Mouse (Mus musculus): ENCODE results near the gene Als2cr12. TPM values are rescaled to one million over a fixed set of nuclear protein-coding genes. Genes with fewer than 3 reads are reported as not detected.
"Not testable (repeated sequence)": the region's sequence is repeated elsewhere in the genome, so short reads cannot be mapped to it uniquely, and the experiment has no call there.

Gene Als2cr12
- polyA plus RNA-seq, 1 experiment from 2014 or later = not detected

DNA sequence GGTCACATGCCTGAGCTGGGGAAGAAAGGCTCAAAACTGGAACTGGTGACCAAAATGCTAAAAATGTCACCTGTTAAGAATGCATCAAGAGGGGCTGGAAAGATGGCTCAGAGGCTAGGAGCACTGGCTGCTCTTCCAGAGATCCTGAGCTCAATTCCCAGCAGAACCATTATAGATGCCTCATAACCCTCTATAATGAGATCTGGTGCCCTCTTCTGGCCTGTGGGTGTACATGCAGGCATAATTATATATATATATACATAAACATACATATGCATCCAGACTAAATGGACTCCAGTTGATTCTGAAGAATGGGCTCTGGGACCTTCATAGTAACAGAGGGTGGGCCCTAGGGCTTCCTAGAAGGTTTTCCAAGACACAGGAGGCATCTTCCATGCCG is 18.2 kb downstream of the Als2cr12 start:
- H3K27ac ChIP-seq (ENCODE audit: low read length) = no peak overlapping the region
- WGBS (ENCODE audit: insufficient replicate concordance) = 67% methylated on average over 1 of the region's 1 CpGs
- H3K9me3 ChIP-seq (replicated peaks; ENCODE audit: control insufficient read depth, low read length) = no peaks in the 10 kb centered on the region
- no peak overlapping the region for H3K9ac ChIP-seq (ENCODE audit: low read depth, low read length)
- H3K4me1 ChIP-seq (ENCODE audit: control insufficient read depth, low read depth, low read length) = no peaks in the 10 kb centered on the region
- H3K4me2 ChIP-seq (ENCODE audit: low read depth, low read length) = no peak overlapping the region
- H3K4me3 ChIP-seq (ENCODE audit: low read depth, low read length) = no peak overlapping the region
- H3K36me3 ChIP-seq (ENCODE audit: control insufficient read depth, insufficient read depth) = no peaks in the 10 kb centered on the region
- ATAC-seq (ENCODE audit: low read depth) = no peak
- H3K27me3 ChIP-seq (ENCODE audit: control insufficient read depth, insufficient read depth, low read depth, low read length) = no peaks in the 10 kb centered on the region

DNA sequence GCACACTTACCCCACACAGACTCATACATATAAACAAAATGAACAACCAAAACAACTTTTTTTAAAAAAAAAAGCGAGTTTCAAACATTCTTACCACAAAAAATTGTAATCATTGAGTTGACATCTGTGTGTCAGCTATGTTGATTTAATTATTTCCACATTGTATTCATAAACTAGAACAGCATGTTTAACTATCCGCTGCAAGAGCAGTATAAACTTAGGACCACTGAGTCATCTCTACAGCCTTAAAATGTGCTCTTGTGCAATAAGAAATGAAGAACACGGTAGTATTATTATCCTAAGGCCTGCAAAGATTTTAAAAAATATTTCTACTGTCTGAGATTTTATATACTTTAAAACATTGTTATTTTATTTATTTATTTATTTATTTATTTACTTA is 20.8 kb downstream of the Als2cr12 start:
- Histone ChIP-seq H3K4me1 (ENCODE audit: control insufficient read depth, low read depth, low read length) (no peaks in the 10 kb centered on the region), H3K27me3 (ENCODE audit: control insufficient read depth, insufficient read depth, low read depth, low read length) (no peaks in the 10 kb centered on the region), H3K27ac (ENCODE audit: low read length) (no peak overlapping the region), H3K36me3 (ENCODE audit: control insufficient read depth, insufficient read depth) (no peaks in the 10 kb centered on the region), H3K9ac (ENCODE audit: low read depth, low read length) (no peak overlapping the region), H3K9me3 (replicated peaks; ENCODE audit: control insufficient read depth, low read length) (no peaks in the 10 kb centered on the region), H3K4me3 (ENCODE audit: low read depth, low read length) (no peak overlapping the region), H3K4me2 (ENCODE audit: low read depth, low read length) (no peak overlapping the region)
- ATAC-seq (ENCODE audit: low read depth) = no peak
- WGBS (ENCODE audit: insufficient replicate concordance) = 74% methylated on average over 3 of the region's 3 CpGs

DNA sequence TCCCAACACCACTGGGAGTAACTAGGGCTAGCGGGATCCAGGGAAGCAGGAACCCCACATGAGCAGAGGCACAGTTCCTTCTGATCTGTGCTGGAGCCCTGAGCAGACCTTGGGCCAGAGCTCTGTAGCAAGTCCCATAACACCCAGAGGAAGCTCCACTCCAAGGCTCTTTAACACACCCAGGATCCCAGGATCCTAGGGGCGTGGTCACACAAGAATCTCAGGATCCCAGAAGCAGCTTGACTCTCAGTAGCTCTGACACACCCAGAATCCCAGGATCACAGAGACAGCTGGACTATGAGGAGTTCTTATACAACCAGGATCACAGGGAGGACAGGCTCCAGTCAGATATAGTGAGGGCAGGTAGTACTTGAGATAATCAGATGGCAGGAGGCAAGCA is 23.7 kb downstream of the Als2cr12 start:
- Histone ChIP-seq H3K9ac (ENCODE audit: low read depth, low read length) (no peak overlapping the region), H3K27ac (ENCODE audit: low read length) (no peak overlapping the region), H3K4me2 (ENCODE audit: low read depth, low read length) (no peak overlapping the region), H3K9me3 (replicated peaks; ENCODE audit: control insufficient read depth, low read length) (no peaks in the 10 kb centered on the region), H3K4me1 (ENCODE audit: control insufficient read depth, low read depth, low read length) (no peaks in the 10 kb centered on the region), H3K36me3 (ENCODE audit: control insufficient read depth, insufficient read depth) (no peaks in the 10 kb centered on the region), H3K27me3 (ENCODE audit: control insufficient read depth, insufficient read depth, low read depth, low read length) (no peaks in the 10 kb centered on the region), H3K4me3 (ENCODE audit: low read depth, low read length) (no peak overlapping the region)
- no peak for ATAC-seq (ENCODE audit: low read depth)
- 60% methylated on average over 2 of the region's 2 CpGs for WGBS (ENCODE audit: insufficient replicate concordance)

DNA sequence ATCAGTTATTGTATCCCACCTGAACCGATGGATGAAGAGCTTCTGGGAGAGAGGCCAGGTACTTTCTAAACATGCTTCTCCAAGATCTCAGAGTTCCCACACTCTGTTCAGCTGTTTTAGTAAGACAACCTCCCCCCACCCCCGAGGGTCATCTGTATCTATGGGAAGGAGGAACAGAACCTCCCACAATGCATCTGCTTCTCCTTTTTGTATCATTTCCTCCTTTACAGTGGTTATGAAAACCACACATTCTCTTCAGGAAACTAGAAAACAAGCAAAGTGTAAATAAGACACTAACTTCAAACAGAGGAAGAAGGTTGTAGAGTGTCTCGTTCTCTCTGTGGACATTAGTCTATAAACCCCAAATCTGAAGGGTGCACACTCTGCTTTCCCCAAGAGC is 26.2 kb downstream of the Als2cr12 start:
- not testable (repeated sequence) for H3K9ac ChIP-seq (ENCODE audit: low read depth, low read length); H3K27me3 ChIP-seq (ENCODE audit: control insufficient read depth, insufficient read depth, low read depth, low read length); H3K4me2 ChIP-seq (ENCODE audit: low read depth, low read length); H3K9me3 ChIP-seq (replicated peaks; ENCODE audit: control insufficient read depth, low read length); H3K4me3 ChIP-seq (ENCODE audit: low read depth, low read length); ATAC-seq (ENCODE audit: low read depth); H3K4me1 ChIP-seq (ENCODE audit: control insufficient read depth, low read depth, low read length); H3K36me3 ChIP-seq (ENCODE audit: control insufficient read depth, insufficient read depth); H3K27ac ChIP-seq (ENCODE audit: low read length)
- 39% methylated on average over 3 of the region's 3 CpGs for WGBS (ENCODE audit: insufficient replicate concordance)

DNA sequence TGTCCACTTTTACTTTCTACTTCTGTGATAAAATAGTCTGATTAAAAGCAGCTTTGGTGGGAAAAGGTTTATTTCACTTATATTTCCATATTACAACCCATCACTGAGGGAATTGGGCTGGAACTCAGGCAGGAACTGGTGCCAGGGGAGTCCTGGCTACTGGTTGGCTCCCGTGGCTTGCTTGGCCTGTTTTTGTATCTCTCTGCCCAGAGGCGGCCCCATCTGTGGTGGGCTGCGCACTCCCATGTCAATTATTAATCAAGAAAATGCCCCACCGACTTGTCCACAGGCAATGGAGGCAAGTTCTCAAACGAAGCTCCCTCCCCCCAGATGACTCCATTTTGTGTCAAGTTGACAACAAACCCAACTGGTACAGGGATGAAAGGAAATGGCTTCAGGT is 27.6 kb downstream of the Als2cr12 start:
- H3K36me3 ChIP-seq (ENCODE audit: control insufficient read depth, insufficient read depth) = no peaks in the 10 kb centered on the region
- WGBS (ENCODE audit: insufficient replicate concordance) = 65% methylated on average over 5 of the region's 5 CpGs
- no peak for ATAC-seq (ENCODE audit: low read depth)

DNA sequence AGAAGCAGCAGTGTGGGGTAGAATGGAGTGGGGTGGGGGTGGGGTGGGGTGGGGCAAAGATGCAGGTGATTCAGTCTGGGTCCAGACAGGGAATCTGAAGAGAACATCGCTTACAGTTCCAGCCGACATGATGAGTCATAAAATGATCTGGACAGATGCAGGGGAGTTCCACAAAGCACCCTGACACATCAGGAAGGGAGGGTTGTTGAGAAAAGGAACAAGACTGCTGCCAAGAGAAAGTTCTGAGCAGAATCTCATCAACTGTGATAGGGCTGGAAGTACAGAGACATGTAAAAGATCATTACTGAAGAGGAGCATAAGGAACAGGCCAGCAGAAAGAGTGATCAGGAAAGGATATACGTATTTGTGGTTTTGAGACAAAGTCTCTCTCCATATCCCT is 32.4 kb downstream of the Als2cr12 start:
- H3K36me3 ChIP-seq (ENCODE audit: control insufficient read depth, insufficient read depth); ATAC-seq (ENCODE audit: low read depth); H3K9ac ChIP-seq (ENCODE audit: low read depth, low read length); H3K4me2 ChIP-seq (ENCODE audit: low read depth, low read length); H3K27me3 ChIP-seq (ENCODE audit: control insufficient read depth, insufficient read depth, low read depth, low read length); H3K4me1 ChIP-seq (ENCODE audit: control insufficient read depth, low read depth, low read length); H3K4me3 ChIP-seq (ENCODE audit: low read depth, low read length); H3K27ac ChIP-seq (ENCODE audit: low read length); H3K9me3 ChIP-seq (replicated peaks; ENCODE audit: control insufficient read depth, low read length): not testable (repeated sequence)
- 54% methylated on average over 3 of the region's 3 CpGs for WGBS (ENCODE audit: insufficient replicate concordance)

More for the DNA sequence above, 27.6 kb downstream of the Als2cr12 start:
- Histone ChIP-seq H3K27ac (ENCODE audit: low read length) (no peak overlapping the region), H3K4me1 (ENCODE audit: control insufficient read depth, low read depth, low read length) (no peaks in the 10 kb centered on the region), H3K9ac (ENCODE audit: low read depth, low read length) (no peak overlapping the region), H3K4me3 (ENCODE audit: low read depth, low read length) (no peak overlapping the region), H3K4me2 (ENCODE audit: low read depth, low read length) (no peak overlapping the region), H3K27me3 (ENCODE audit: control insufficient read depth, insufficient read depth, low read depth, low read length) (no peaks in the 10 kb centered on the region), H3K9me3 (replicated peaks; ENCODE audit: control insufficient read depth, low read length) (no peaks in the 10 kb centered on the region)

DNA sequence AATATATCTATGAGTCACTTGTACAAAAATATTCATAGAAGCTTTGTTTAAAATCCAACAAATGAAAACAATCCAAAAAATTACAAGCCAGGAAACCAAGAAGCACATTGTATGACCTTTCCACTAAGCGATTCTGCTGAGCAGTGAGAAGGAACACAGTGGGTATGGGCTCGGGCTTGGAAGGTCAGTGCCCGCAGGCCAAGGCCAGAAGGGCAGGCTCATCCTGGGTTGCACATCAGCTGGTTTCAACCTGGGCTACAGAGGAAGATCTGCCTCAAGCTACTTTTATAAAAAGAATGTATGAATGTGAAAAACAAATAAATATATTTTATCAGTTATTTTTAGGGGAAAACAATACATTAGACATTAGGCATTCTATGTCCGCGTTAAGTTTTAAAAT is 33.1 kb downstream of the Als2cr12 start:
- WGBS (ENCODE audit: insufficient replicate concordance) = 77% methylated on average over 5 of the region's 5 CpGs
- ATAC-seq (ENCODE audit: low read depth); H3K36me3 ChIP-seq (ENCODE audit: control insufficient read depth, insufficient read depth); H3K4me3 ChIP-seq (ENCODE audit: low read depth, low read length); H3K9me3 ChIP-seq (replicated peaks; ENCODE audit: control insufficient read depth, low read length); H3K4me1 ChIP-seq (ENCODE audit: control insufficient read depth, low read depth, low read length); H3K27me3 ChIP-seq (ENCODE audit: control insufficient read depth, insufficient read depth, low read depth, low read length); H3K4me2 ChIP-seq (ENCODE audit: low read depth, low read length); H3K9ac ChIP-seq (ENCODE audit: low read depth, low read length); H3K27ac ChIP-seq (ENCODE audit: low read length): not testable (repeated sequence)

DNA sequence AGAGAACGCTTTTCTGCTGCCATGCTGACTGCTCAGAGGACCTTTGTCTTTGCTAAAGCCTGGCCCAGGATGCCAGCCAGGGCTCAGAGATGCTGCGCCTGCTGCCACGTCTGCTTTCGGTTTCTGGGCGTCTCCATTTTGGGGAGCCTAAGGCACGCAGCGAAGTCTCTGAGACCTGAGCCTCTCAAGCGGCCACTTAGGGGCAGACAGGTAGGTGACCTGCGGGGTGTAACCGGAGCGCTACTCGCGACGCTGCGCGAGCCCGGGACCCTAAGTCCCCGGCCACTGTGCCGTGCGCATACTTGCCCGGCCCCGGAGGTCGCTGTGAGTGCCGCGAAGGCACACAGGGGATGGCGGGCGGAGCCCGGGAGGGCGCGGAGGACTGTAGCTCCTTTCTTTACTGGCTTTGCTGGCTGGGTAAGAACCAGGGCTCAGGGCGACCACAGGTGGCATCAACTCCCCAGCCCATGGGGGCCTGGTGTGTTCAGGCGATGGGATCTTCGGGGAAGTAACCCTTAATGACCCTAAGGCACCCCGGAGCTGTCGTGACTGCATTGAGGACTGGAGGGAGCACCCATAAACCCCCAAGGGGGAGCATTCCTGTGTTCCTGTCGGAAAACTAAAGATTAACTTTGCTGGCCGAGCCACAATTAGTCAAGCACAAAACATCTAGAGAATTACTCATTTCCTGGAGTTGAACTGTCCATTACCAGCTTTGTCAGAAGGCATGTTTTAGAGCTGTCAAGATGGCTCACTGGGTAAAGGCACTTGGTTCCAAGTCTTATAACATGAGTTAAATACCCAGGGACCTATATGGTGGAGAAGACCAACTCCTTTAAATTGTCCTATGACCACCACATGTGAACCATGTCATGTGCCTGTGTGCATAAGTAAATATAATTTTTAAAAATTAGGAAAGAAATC is 43.0 kb downstream of the Als2cr12 start:
- Histone ChIP-seq H3K4me3 (ENCODE audit: low read depth, low read length) (peak overlapping the region; percentile 72), H3K9ac (ENCODE audit: low read depth, low read length) (peak overlapping the region; percentile 72), H3K27me3 (ENCODE audit: control insufficient read depth, insufficient read depth, low read depth, low read length) (no peaks in the 10 kb centered on the region), H3K4me1 (ENCODE audit: control insufficient read depth, low read depth, low read length) (no peaks in the 10 kb centered on the region; the same call in 1 of the 2 replicates), H3K4me2 (ENCODE audit: low read depth, low read length) (peak overlapping the region; percentile 70), H3K27ac (ENCODE audit: low read length) (no peak overlapping the region; the same call in 1 of the 2 replicates), H3K9me3 (replicated peaks; ENCODE audit: control insufficient read depth, low read length) (no peaks in the 10 kb centered on the region), H3K36me3 (ENCODE audit: control insufficient read depth, insufficient read depth) (no peaks in the 10 kb centered on the region)
- ATAC-seq (ENCODE audit: low read depth) = peak; percentile 74
- WGBS (ENCODE audit: insufficient replicate concordance) = under 1% methylated on average over 37 of the region's 37 CpGs

DNA sequence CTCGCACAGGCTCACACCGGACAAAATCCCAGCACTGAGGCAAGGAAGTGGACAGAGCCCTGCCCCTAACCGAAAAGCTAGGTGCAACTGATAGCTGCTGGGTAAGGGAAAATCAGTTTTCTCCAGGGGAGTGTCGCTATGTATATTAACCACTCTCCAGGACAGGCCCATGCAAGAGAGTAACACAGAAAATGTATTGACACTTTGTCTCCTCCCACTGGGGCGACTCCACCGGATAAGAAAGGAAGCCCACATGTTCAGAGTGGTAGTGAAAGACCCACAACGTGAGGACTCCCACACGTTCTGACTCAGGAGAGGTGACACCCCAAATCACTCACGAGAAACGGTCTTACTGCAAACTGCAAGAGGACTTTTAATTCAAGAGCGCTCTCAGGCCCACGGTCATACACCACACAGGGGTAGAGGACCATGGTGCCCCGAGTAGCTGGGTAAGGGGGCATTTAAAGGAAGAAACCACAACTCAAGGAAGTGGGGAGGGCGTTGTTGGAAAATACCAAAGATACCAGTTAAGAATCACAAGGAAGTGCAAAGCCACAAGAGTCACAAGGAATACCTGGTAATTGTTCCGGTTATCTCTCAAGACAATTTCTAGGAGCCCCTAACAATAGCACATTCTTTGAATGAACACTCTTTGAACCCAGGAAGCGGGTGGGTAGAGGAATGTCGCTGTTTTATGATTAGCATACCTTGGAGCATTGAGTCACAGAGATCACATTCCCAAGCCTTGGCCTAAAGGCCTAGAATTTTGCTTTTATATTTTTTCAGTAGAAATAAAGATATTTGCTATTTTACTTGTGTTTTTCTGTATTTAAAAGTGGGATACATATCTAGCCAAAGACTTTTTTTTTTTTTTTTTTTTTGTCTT is 44.0 kb downstream of the Als2cr12 start:
- not testable (repeated sequence) for H3K4me1 ChIP-seq (ENCODE audit: control insufficient read depth, low read depth, low read length); H3K27ac ChIP-seq (ENCODE audit: low read length); H3K27me3 ChIP-seq (ENCODE audit: control insufficient read depth, insufficient read depth, low read depth, low read length); H3K36me3 ChIP-seq (ENCODE audit: control insufficient read depth, insufficient read depth); H3K9ac ChIP-seq (ENCODE audit: low read depth, low read length); ATAC-seq (ENCODE audit: low read depth); H3K9me3 ChIP-seq (replicated peaks; ENCODE audit: control insufficient read depth, low read length)
- 61% methylated on average over 17 of the region's 17 CpGs for WGBS (ENCODE audit: insufficient replicate concordance)
- peak overlapping the region; percentile 70 for H3K4me2 ChIP-seq (ENCODE audit: low read depth, low read length)
- peak overlapping the region; percentile 72 for H3K4me3 ChIP-seq (ENCODE audit: low read depth, low read length)

Data from liver, embryonic 16.5 days (tissue).